Mouse (Mus musculus): ENCODE measurements around the gene C1d.

- TF ChIP-seq CTCF (conservative IDR thresholded peaks at IDR 0.05; ENCODE audit: insufficient read depth, insufficient read length, low read depth, low read length) (no peak), POLR2A (IDR thresholded peaks at IDR 0.05; ENCODE audit: low read depth, low read length) (no peak)
Measured at GRCm38 (mm10) chr11:17212141-17212495, 45.3 kb upstream of the C1d start.
